Mouse (Mus musculus): Measurements from ENCODE around the gene B230118H07Rik. TPM values are rescaled to one million over a fixed set of nuclear protein-coding genes. Genes with fewer than 3 reads are reported as not detected.
A peak's percentile ranks its signal among the peaks of the same experiment; 100 is the strongest.

Gene B230118H07Rik
- 8.1 and 12.6 TPM in 2 replicates for polyA plus RNA-seq (2012; rRNA removed)

DNA sequence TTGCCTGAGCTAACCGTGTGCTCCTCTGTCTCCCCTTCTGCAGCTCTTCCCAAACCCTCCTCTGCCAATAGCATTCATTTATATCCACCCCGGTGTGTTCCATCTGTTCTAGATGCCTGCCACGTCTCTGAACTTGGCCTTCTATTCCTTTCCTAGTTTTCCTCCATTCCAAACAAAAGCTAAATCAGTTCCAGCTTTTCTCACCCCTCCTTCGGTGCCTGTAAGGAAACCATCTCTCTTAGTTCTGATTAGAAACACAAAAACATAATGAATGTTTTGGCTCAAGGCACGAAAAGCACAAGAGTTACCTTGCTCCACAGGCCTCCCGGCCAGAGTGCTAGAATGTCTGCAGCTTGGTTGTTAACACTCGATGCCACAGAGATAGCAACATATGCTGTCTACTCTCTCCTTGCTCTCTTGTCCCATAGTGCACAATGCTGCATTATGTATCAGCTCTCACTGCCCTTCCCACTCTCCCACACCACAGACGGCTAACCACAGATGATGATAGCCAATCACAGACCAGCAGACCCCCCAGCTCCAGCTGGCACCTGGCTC is at the start of gene B230118H07Rik, which contains the start of gene Rag1:
TSS of gene B230118H07Rik (minus strand) at position 419 of the 558 bp plus-strand sequence.
TSS of gene Rag1 (minus strand) at position 388 of the 558 bp plus-strand sequence.
- WGBS: 44% methylated on average over 8 of the region's 8 CpGs
- no peak within 1 kb of the TSS for H3K4me3 ChIP-seq (ENCODE audit: insufficient read depth, low read depth, low read length)
- no peak for DNase-seq
- TF ChIP-seq POLR2A (IDR thresholded peaks at IDR 0.05; ENCODE audit: low read depth, low read length): no peak
- TF ChIP-seq CTCF (conservative IDR thresholded peaks at IDR 0.05; ENCODE audit: insufficient read depth, insufficient read length, low read depth, low read length): no peak
- no peaks in the 10 kb centered on the region for H3K36me3 ChIP-seq (ENCODE audit: control insufficient read depth, insufficient read depth, low read length)
- H3K27me3 ChIP-seq (replicated peaks; ENCODE audit: control insufficient read depth, insufficient read depth, low read length): no peaks in the 10 kb centered on the region; the same call in 1 of the 2 replicates
- H3K27ac ChIP-seq (ENCODE audit: insufficient read depth, low read depth, low read length): no peak within 1 kb of the TSS
- no peaks in the 10 kb centered on the region for H3K4me1 ChIP-seq (ENCODE audit: control insufficient read depth, insufficient read depth, low read length)

DNA sequence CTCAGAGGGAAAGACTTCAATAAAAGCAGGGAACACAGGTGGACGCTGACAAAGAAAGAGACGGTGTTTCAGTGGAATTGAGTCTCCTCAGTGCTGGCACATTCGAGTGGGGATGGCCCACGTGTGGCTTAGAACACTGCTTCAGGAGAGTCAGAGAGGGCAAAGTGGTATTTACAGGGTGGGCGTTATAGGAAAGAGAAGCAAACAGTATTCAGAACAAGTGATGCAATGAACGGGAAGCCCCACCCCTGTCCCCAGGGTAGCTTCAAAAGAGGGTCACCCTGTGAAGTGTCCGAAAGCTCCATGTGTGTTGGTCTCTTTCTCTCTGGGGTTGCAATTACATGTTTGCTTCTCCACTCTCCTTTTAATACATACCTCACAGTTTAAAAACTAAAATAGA is 46.3 kb upstream of the B230118H07Rik start:
- DNase-seq: no peak
- Histone ChIP-seq H3K27me3 (replicated peaks; ENCODE audit: control insufficient read depth, insufficient read depth, low read length) (no peaks in the 10 kb centered on the region), H3K4me3 (ENCODE audit: insufficient read depth, low read depth, low read length) (no peak overlapping the region), H3K36me3 (ENCODE audit: control insufficient read depth, insufficient read depth, low read length) (peaks cover 2% of the 10 kb centered on the region), H3K4me1 (ENCODE audit: control insufficient read depth, insufficient read depth, low read length) (0 out of 2 replicates have a peak, but pooled peaks cover 2% of the 10 kb centered on the region), H3K27ac (ENCODE audit: insufficient read depth, low read depth, low read length) (no peak overlapping the region)
- no peak for TF ChIP-seq POLR2A (IDR thresholded peaks at IDR 0.05; ENCODE audit: low read depth, low read length)
- no peak for TF ChIP-seq CTCF (conservative IDR thresholded peaks at IDR 0.05; ENCODE audit: insufficient read depth, insufficient read length, low read depth, low read length)
- 84% methylated on average over 7 of the region's 7 CpGs for WGBS

DNA sequence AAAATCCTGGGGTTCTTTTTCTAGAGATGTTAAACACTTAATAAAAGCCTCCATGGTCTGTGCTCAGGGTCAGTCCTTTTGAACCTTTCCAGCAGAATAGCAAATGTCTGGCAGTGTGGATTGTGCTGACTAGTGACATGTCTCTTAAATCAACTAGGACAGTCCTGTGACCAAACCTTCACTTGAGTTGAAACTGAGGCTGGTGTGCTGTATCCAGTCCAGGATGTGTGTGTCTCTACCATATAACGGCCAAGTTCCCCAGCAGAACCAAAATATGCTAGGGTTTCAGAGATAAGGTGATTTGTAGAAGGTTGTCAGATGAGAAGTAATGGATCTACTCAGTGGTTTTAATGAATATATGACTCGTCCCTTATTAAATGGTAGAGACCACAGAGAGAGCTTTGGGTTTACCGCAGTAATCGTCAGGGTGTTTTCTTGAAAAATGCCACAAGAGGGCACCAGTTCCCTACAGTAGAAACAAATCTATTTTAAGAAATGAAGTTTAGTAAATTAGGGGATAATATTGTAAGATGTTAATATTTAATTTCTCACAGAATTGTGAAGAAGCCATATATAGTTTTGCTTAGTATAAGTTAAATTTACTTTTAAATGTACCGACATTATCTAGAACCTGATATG is 44.4 kb upstream of the B230118H07Rik start:
- no peak overlapping the region for H3K27ac ChIP-seq (ENCODE audit: insufficient read depth, low read depth, low read length)
- peaks cover 4% of the 10 kb centered on the region for H3K36me3 ChIP-seq (ENCODE audit: control insufficient read depth, insufficient read depth, low read length)
- H3K27me3 ChIP-seq (replicated peaks; ENCODE audit: control insufficient read depth, insufficient read depth, low read length): no peaks in the 10 kb centered on the region
- 0 out of 2 replicates have a peak, but pooled peaks have one; percentile 13 for TF ChIP-seq CTCF (conservative IDR thresholded peaks at IDR 0.05; ENCODE audit: insufficient read depth, insufficient read length, low read depth, low read length)
- TF ChIP-seq POLR2A (IDR thresholded peaks at IDR 0.05; ENCODE audit: low read depth, low read length): no peak
- no peak overlapping the region for H3K4me3 ChIP-seq (ENCODE audit: insufficient read depth, low read depth, low read length)
- 45% methylated on average over 5 of the region's 5 CpGs for WGBS
- peak; percentile 43 for DNase-seq
- 0 out of 2 replicates have a peak, but pooled peaks cover 2% of the 10 kb centered on the region for H3K4me1 ChIP-seq (ENCODE audit: control insufficient read depth, insufficient read depth, low read length)

DNA sequence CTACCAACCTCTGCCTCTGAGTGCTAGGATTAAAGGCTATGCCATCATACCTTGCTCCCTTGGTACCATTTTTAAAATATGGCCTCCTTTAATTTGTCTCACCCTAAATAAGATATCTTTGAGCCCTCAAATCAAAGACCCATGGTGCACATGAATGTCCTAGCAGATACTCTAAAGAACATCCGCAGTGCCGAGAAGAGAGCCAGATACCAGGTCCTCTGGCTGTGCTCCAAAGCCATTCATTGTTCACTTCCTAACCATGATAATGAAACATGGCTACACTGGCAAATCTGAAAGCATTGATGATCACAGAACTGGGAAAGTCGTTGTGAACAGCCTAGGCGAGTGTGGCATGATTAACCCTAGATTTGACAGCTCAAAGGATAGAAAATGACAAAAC is 43.7 kb upstream of the B230118H07Rik start:
- H3K27ac ChIP-seq (ENCODE audit: insufficient read depth, low read depth, low read length): no peak overlapping the region
- H3K27me3 ChIP-seq (replicated peaks; ENCODE audit: control insufficient read depth, insufficient read depth, low read length): no peaks in the 10 kb centered on the region
- DNase-seq: no peak
- no peak for TF ChIP-seq CTCF (conservative IDR thresholded peaks at IDR 0.05; ENCODE audit: insufficient read depth, insufficient read length, low read depth, low read length)
- no peak for TF ChIP-seq POLR2A (IDR thresholded peaks at IDR 0.05; ENCODE audit: low read depth, low read length)
- H3K36me3 ChIP-seq (ENCODE audit: control insufficient read depth, insufficient read depth, low read length): peaks cover 4% of the 10 kb centered on the region
- 0 out of 2 replicates have a peak, but pooled peaks cover 2% of the 10 kb centered on the region for H3K4me1 ChIP-seq (ENCODE audit: control insufficient read depth, insufficient read depth, low read length)
- 60% methylated on average over 4 of the region's 4 CpGs for WGBS
- H3K4me3 ChIP-seq (ENCODE audit: insufficient read depth, low read depth, low read length): no peak overlapping the region

DNA sequence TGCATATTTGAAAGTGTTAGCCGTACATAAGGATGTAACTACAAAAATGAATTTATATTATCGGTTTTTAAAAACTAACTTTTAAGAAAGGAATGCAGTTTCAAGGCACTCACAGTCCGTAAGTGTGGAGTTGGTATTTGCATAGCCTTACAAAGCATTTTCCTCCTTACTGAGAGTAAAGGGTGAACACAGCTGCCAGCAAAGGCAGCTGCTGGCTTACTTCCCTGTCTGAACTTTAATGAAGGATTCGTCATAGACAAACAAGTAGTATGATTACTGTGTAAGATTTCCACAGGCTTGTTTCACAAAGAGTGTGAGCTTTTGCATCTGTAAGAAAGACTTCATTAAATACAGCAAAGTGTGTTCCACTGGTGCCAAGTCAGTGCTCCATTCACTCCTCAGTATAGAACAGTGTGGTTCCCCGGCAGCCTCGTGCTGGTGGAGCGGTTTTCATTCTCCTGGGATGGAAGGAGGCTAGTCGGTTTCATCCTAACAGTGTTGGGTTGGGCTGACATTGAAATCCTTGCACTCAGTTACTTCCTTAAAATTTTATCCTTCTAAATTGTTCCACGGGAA is 41.0 kb upstream of the B230118H07Rik start:
- Histone ChIP-seq H3K27me3 (replicated peaks; ENCODE audit: control insufficient read depth, insufficient read depth, low read length) (no peaks in the 10 kb centered on the region), H3K4me3 (ENCODE audit: insufficient read depth, low read depth, low read length) (no peak overlapping the region), H3K36me3 (ENCODE audit: control insufficient read depth, insufficient read depth, low read length) (peaks cover 4% of the 10 kb centered on the region), H3K27ac (ENCODE audit: insufficient read depth, low read depth, low read length) (no peak overlapping the region), H3K4me1 (ENCODE audit: control insufficient read depth, insufficient read depth, low read length) (0 out of 2 replicates have a peak, but pooled peaks cover 2% of the 10 kb centered on the region)
- TF ChIP-seq POLR2A (IDR thresholded peaks at IDR 0.05; ENCODE audit: low read depth, low read length) (no peak), CTCF (conservative IDR thresholded peaks at IDR 0.05; ENCODE audit: insufficient read depth, insufficient read length, low read depth, low read length) (no peak)
- no peak for DNase-seq
- 95% methylated on average over 9 of the region's 9 CpGs for whole genome bisulfite sequencing

DNA sequence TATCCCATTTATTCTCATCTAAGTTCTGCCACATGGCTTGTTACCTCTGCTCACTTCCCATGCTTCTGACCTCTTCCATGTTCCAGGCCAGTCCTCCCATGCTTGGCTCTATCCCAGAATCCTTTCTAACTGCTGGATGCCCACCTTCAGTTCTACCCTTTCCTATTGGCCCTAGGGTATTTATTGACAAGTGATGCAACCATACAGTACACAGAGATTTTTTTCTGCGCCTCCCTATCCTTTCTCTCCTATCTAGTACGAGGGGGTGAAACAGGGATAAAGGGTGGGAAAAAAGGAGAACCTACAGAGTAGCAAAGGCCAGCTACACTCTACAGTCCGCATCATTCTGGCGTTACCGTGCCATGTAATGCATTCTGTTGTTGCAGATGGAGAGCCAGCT is 38.7 kb upstream of the B230118H07Rik start:
- H3K27ac ChIP-seq (ENCODE audit: insufficient read depth, low read depth, low read length): no peak overlapping the region
- TF ChIP-seq CTCF (conservative IDR thresholded peaks at IDR 0.05; ENCODE audit: insufficient read depth, insufficient read length, low read depth, low read length) (no peak), POLR2A (IDR thresholded peaks at IDR 0.05; ENCODE audit: low read depth, low read length) (no peak)
- H3K4me3 ChIP-seq (ENCODE audit: insufficient read depth, low read depth, low read length): no peak overlapping the region
- peaks cover 4% of the 10 kb centered on the region; the same call in 1 of the 2 replicates for H3K4me1 ChIP-seq (ENCODE audit: control insufficient read depth, insufficient read depth, low read length)
- 91% methylated on average over 5 of the region's 5 CpGs for WGBS
- peaks cover 2% of the 10 kb centered on the region for H3K36me3 ChIP-seq (ENCODE audit: control insufficient read depth, insufficient read depth, low read length)
- no peak for DNase-seq
- H3K27me3 ChIP-seq (replicated peaks; ENCODE audit: control insufficient read depth, insufficient read depth, low read length): no peaks in the 10 kb centered on the region

DNA sequence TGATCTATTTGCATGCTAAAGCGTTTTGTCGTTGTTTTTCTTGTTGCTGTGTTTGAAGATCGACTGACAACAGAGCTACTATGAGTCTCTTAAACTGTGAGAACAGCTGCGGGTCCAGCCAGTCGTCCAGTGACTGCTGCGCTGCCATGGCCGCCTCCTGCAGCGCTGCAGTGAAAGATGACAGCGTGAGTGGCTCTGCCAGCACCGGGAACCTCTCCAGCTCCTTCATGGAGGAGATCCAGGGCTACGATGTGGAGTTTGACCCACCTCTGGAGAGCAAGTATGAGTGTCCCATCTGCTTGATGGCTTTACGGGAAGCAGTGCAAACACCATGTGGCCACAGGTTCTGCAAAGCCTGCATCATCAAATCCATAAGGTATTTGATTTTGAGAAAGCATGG is 35.1 kb upstream of the B230118H07Rik start:
- DNase-seq: peak; percentile 91
- Histone ChIP-seq H3K36me3 (ENCODE audit: control insufficient read depth, insufficient read depth, low read length) (peaks cover 2% of the 10 kb centered on the region), H3K27ac (ENCODE audit: insufficient read depth, low read depth, low read length) (no peak overlapping the region), H3K4me1 (ENCODE audit: control insufficient read depth, insufficient read depth, low read length) (peaks cover 4% of the 10 kb centered on the region; the same call in 1 of the 2 replicates), H3K27me3 (replicated peaks; ENCODE audit: control insufficient read depth, insufficient read depth, low read length) (no peaks in the 10 kb centered on the region), H3K4me3 (ENCODE audit: insufficient read depth, low read depth, low read length) (no peak overlapping the region)
- no peak for TF ChIP-seq CTCF (conservative IDR thresholded peaks at IDR 0.05; ENCODE audit: insufficient read depth, insufficient read length, low read depth, low read length)
- no peak for TF ChIP-seq POLR2A (IDR thresholded peaks at IDR 0.05; ENCODE audit: low read depth, low read length)
- WGBS: 65% methylated on average over 12 of the region's 12 CpGs
